Mouse (Mus musculus) myocyte (in vitro differentiated cells): ENCODE results near the gene Rgl1. TPM values are rescaled to one million over a fixed set of nuclear protein-coding genes. Genes with fewer than 3 reads are reported as not detected.

ENCODE experiments used
- H3K27me3 ChIP-seq: one replicate; pipeline ENCODE4 v1.6.1; 2011; ENCODE audit not compliant: control insufficient read depth, insufficient read depth, insufficient read length
- H3K36me3 ChIP-seq: one replicate; pipeline ENCODE4 v1.6.1; 2011; ENCODE audit not compliant: control insufficient read depth, insufficient read depth
- H3K4me2 ChIP-seq: one replicate; pipeline ENCODE4 v1.6.1; 2011; ENCODE audit warnings: low read depth, control low read depth
- H3K4me3 ChIP-seq: one replicate; pipeline ENCODE4 v1.5.1; 2011; ENCODE audit warnings: mild to moderate bottlenecking, control low read depth, moderate library complexity
- H3K79me2 ChIP-seq: one replicate; pipeline ENCODE4 v1.6.1; 2011; ENCODE audit not compliant: control insufficient read depth, insufficient read depth
- H3ac ChIP-seq: one replicate; pipeline ENCODE4 v1.6.1; 2011; ENCODE audit not compliant: control insufficient read depth, insufficient read length
- CEBPB ChIP-seq: IDR thresholded peaks from 2 replicates; pipeline ENCODE4 v1.6.1; 2011; ENCODE audit warnings: mild to moderate bottlenecking, moderate library complexity; ENCODE audit not compliant: poor library complexity, insufficient read depth, severe bottlenecking
- E2F4 ChIP-seq: IDR thresholded peaks from one replicate; pipeline ENCODE4 v1.6.1; 2011; ENCODE audit warnings: mild to moderate bottlenecking, control low read depth, moderate library complexity; ENCODE audit not compliant: insufficient read depth
- MAX ChIP-seq: IDR thresholded peaks from one replicate; pipeline ENCODE4 v1.6.1; 2011; ENCODE audit warnings: low read depth, mild to moderate bottlenecking, control low read depth
- MYOD1 ChIP-seq, 3 experiments: IDR thresholded peaks; one replicate each; pipeline ENCODE4 v1.6.1; 2011; ENCODE audit warnings: control low read depth in 2 of 3, low read depth in 2 of 3, mild to moderate bottlenecking in 2 of 3, moderate library complexity in 1 of 3; ENCODE audit not compliant: insufficient read length in 2 of 3, control insufficient read depth in 1 of 3
- MYOG ChIP-seq, 3 experiments: IDR thresholded peaks; one replicate each; pipeline ENCODE4 v1.6.1; 2011; ENCODE audit warnings: control low read depth in 2 of 3, low read depth in 2 of 3, mild to moderate bottlenecking in 2 of 3; ENCODE audit not compliant: insufficient read length in 2 of 3, control insufficient read depth in 1 of 3, insufficient read depth in 1 of 3
- POLR2A ChIP-seq: IDR thresholded peaks from one replicate; pipeline ENCODE4 v1.6.1; 2011; ENCODE audit warnings: low read depth, mild to moderate bottlenecking, control low read depth, moderate library complexity; ENCODE audit not compliant: insufficient read length
- POLR2AphosphoS2 ChIP-seq: IDR thresholded peaks from one replicate; pipeline ENCODE4 v1.6.1; 2011; ENCODE audit warnings: low read depth, control low read depth; ENCODE audit not compliant: insufficient read length
- REST ChIP-seq: IDR thresholded peaks from one replicate; pipeline ENCODE4 v1.6.1; 2011; ENCODE audit warnings: mild to moderate bottlenecking, control low read depth, moderate library complexity; ENCODE audit not compliant: insufficient read depth, insufficient read length
- SRF ChIP-seq: IDR thresholded peaks from one replicate; pipeline ENCODE4 v1.6.1; 2011; ENCODE audit warnings: low read depth; ENCODE audit not compliant: control insufficient read depth, insufficient read length
- TCF12 ChIP-seq: IDR thresholded peaks from one replicate; pipeline ENCODE4 v1.6.1; 2011; ENCODE audit warnings: mild to moderate bottlenecking, control low read depth; ENCODE audit not compliant: poor library complexity, insufficient read depth, severe bottlenecking
- TCF3 ChIP-seq: IDR thresholded peaks from one replicate; pipeline ENCODE4 v1.6.1; 2011; ENCODE audit warnings: low read depth, control low read depth; ENCODE audit not compliant: insufficient read length
- USF1 ChIP-seq: IDR thresholded peaks from one replicate; pipeline ENCODE4 v1.6.1; 2011; ENCODE audit warnings: low read depth, mild to moderate bottlenecking, control low read depth, moderate library complexity
- polyA plus RNA-seq: library from polyadenylated mRNA; unstranded; fragments of >200 nt; fragmentation: generic; extraction: Trizol; gene quantifications from one replicate; pipeline ENCODE4 v1.2.1, GENCODE M21; 2012; ENCODE audit warnings: missing spikeins

The Rgl1 gene
- polyA plus RNA-seq, 1 experiment = 4.3 TPM

- H3K4me2 ChIP-seq = peak overlapping the region; percentile 56
- TF ChIP-seq TCF3 = no peak
- TF ChIP-seq TCF12 = no peak
- TF ChIP-seq CEBPB = no peak
- TF ChIP-seq POLR2AphosphoS2 = no peak
- no peak for TF ChIP-seq USF1
- TF ChIP-seq MYOG (IDR thresholded peaks at IDR 0.05; ENCODE audit: control insufficient read depth in 1 of 3, insufficient read depth in 1 of 3, insufficient read length in 2 of 3, low read depth in 2 of 3) = no peak
- TF ChIP-seq E2F4 = no peak
- no peak for TF ChIP-seq POLR2A
- no peak for TF ChIP-seq MYOD1 (IDR thresholded peaks at IDR 0.05; ENCODE audit: control insufficient read depth in 1 of 3, insufficient read length in 2 of 3, low read depth in 2 of 3)
- no peak for TF ChIP-seq MAX
- TF ChIP-seq REST = no peak
- no peak for TF ChIP-seq SRF
Observed at GRCm38 (mm10) chr1:152669446-152670180, 96.5 kb downstream of the Rgl1 start.

DNA sequence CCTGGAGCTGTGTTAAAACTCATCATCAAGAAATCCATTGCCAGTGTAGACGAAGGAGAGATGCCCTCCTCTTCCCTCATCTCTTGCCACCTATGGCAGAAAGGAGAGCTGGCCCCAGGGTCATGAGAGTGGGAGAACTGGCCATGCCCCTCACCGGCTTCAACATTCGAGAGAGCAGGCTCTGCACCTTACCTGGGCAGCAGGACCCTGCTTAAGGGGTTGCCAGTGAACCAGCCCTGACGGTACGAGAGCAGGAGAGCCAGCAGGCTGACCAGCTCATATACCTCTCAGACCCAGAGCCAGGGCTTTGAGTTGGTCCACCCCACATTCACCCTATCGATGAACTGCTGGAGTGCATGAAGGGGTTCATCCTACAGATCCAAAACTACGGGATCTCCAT is 105.7 kb downstream of the Rgl1 start:
- Histone ChIP-seq H3K79me2 (no peaks in the 10 kb centered on the region), H3K4me3 (no peak overlapping the region), H3ac (no peak overlapping the region), H3K27me3 (no peaks in the 10 kb centered on the region), H3K36me3 (no peaks in the 10 kb centered on the region), H3K4me2 (no peak overlapping the region)
- TF ChIP-seq CEBPB (no peak), TCF3 (no peak), TCF12 (no peak), MYOG (IDR thresholded peaks at IDR 0.05; ENCODE audit: control insufficient read depth in 1 of 3, insufficient read depth in 1 of 3, insufficient read length in 2 of 3, low read depth in 2 of 3) (no peak), POLR2A (no peak), POLR2AphosphoS2 (no peak)

More at GRCm38 (mm10) chr1:152669446-152670180, 96.5 kb downstream of the Rgl1 start:
- Histone ChIP-seq H3K36me3 (no peaks in the 10 kb centered on the region), H3ac (no peak overlapping the region), H3K79me2 (no peaks in the 10 kb centered on the region), H3K4me3 (no peak overlapping the region), H3K27me3 (no peaks in the 10 kb centered on the region)

DNA sequence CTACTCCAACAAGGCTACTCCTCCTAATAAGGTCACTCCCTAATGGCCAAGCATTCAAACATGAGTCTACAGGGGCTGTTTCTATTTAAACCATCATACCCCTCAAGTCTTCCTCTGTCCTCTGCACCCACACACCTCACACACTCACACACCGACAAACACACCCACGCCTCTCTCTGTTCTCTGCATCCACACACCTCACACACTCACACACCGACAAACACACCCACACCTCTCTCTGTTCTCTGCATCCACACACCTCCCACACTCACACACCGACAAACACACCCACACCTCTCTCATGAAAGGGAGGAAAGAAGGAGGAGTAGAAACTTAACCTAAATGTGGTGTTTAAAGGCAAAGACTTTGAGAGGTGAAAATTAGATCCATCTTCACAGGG is 106.2 kb downstream of the Rgl1 start:
- TF ChIP-seq CEBPB (no peak), SRF (no peak)
- no peak overlapping the region for H3K4me3 ChIP-seq
- no peaks in the 10 kb centered on the region for H3K79me2 ChIP-seq
- no peaks in the 10 kb centered on the region for H3K27me3 ChIP-seq
- no peak overlapping the region for H3ac ChIP-seq
- H3K36me3 ChIP-seq = no peaks in the 10 kb centered on the region
- H3K4me2 ChIP-seq = no peak overlapping the region

DNA sequence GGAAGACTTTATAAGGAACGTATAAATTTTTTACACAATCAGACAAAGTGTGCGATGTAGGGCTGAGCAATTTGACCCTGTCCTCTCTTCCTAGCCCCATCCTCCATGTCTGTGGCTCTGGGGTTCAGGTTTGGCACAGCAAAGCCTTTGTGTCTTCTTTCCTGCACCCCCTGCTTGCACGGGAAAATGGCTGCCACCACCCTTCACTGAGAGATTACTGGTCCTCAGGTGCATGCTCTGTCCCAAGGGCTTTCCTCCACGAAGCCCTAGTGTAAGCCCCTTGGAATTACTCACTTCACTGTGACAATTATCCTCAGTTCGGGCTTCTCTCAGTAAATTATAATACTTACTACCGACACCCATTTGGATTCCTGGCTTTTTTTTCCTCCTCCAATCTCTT is 109.5 kb downstream of the Rgl1 start:
- no peaks in the 10 kb centered on the region for H3K27me3 ChIP-seq
- H3ac ChIP-seq = no peak overlapping the region
- H3K79me2 ChIP-seq = no peaks in the 10 kb centered on the region
- no peak for TF ChIP-seq TCF3
- no peak for TF ChIP-seq REST
- no peak for TF ChIP-seq SRF
- no peak for TF ChIP-seq MYOD1 (IDR thresholded peaks at IDR 0.05; ENCODE audit: control insufficient read depth in 1 of 3, insufficient read length in 2 of 3, low read depth in 2 of 3)
- TF ChIP-seq E2F4 = no peak
- TF ChIP-seq POLR2AphosphoS2 = no peak
- TF ChIP-seq POLR2A = no peak
- TF ChIP-seq MAX = no peak
- no peak for TF ChIP-seq MYOG (IDR thresholded peaks at IDR 0.05; ENCODE audit: control insufficient read depth in 1 of 3, insufficient read depth in 1 of 3, insufficient read length in 2 of 3, low read depth in 2 of 3)
- TF ChIP-seq TCF12 = no peak
- TF ChIP-seq USF1 = no peak
- TF ChIP-seq CEBPB = no peak
- no peak overlapping the region for H3K4me3 ChIP-seq
- no peak overlapping the region for H3K4me2 ChIP-seq
- H3K36me3 ChIP-seq = no peaks in the 10 kb centered on the region

- TF ChIP-seq POLR2AphosphoS2 (no peak), E2F4 (no peak), REST (no peak), SRF (no peak), CEBPB (no peak), MYOG (IDR thresholded peaks at IDR 0.05; ENCODE audit: control insufficient read depth in 1 of 3, insufficient read depth in 1 of 3, insufficient read length in 2 of 3, low read depth in 2 of 3) (no peak), MYOD1 (IDR thresholded peaks at IDR 0.05; ENCODE audit: control insufficient read depth in 1 of 3, insufficient read length in 2 of 3, low read depth in 2 of 3) (no peak), POLR2A (no peak), TCF12 (no peak), USF1 (no peak), TCF3 (no peak)
- Histone ChIP-seq H3ac (no peak overlapping the region), H3K27me3 (no peaks in the 10 kb centered on the region), H3K36me3 (no peaks in the 10 kb centered on the region), H3K4me2 (no peak overlapping the region), H3K4me3 (no peak overlapping the region), H3K79me2 (no peaks in the 10 kb centered on the region)
Observed at GRCm38 (mm10) chr1:152654851-152655250, 111.3 kb downstream of the Rgl1 start.
